Mouse (Mus musculus): ENCODE results near the gene Esr2.
"Not testable (repeated sequence)": the region's sequence is repeated elsewhere in the genome, so short reads cannot be mapped to it uniquely, and the experiment has no call there.

Gene Esr2

DNA sequence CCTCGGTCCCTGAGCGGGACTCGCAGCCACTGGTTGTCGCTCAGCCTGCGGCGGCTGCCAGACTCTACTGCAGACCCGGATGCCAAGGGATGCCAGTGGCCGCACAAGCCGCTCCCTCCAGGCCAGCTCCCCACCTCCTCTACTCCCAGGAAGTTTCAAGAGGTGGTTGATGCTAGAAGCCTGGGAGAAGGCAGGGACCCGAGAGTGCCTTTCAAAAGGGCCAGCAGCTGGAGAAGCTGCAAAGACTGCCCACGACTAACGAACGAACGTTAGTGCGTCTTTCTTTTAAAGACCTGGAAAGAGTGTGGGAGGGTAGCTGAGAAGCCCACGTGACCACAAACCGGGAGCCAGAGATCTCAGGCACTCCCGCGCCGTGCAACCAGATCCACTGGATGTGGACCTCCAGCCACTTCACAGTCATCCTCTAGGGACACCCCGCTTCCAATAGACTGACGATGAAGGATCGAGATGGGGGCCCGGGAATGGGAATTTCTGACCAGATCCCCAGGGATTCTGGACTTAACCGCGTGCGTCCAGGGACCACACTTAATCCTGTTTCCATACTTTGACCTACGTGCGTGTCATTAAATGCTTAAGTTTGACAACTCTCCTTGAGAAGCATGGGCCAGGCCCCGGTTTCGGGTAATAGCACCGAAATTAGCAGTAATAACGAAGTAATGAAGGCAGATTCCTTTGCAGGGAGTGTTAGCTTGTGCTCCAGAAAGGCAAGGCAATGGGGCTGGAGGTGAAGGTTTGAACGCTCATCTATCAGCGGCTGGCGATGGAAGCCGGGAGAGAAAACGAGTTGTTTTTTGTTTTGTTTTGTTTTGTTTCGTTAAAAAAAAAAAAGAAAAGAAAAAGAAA is at the start of gene Esr2:
TSS of gene Esr2 (minus strand) at position 260 of the 864 bp plus-strand sequence.
- peak; percentile 69 for DNase-seq (ENCODE audit: extremely low spot score, low spot score)

DNA sequence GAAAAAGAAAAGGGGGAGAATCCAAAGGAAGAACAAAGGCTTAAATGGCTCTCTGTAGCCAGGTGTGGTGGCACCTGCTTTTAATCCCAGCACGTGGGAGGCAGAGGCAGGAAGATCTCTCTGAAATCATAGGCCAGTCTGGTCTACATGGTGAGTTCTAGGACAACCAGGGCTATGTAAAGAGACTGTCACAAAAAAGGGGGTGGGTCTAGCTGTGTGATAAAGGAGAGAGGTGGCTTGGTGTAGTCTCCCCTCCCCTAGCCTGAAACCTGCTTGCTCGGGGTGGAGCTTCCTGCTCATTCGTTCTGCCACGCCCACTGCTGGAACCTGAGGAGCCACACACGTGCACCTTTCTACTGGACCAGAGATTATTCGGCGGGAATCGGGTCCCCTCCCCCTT is 45.0 kb upstream of the Esr2 start:
- not testable (repeated sequence) for DNase-seq (ENCODE audit: extremely low spot score, low spot score)

DNA sequence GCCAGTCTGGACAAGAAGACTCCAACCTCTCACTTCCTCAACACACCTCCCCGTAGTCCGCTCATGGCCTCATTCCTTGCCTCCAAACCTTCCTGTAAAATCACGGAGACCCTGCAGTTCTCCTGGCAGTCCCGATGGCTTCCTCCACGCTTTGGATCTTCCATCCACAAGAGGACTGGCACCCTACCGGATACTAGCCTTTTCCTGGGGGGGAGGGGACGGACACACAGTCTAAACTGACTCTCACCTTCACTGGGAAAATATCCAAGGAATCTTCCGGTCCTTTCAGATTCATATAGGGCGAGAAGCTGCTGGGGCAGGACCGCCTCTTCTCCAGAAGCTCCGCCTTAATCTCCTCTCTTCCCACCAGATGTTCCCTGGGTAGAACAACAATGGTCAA is 39.7 kb upstream of the Esr2 start:
- DNase-seq (ENCODE audit: extremely low spot score, low spot score) = no peak

DNA sequence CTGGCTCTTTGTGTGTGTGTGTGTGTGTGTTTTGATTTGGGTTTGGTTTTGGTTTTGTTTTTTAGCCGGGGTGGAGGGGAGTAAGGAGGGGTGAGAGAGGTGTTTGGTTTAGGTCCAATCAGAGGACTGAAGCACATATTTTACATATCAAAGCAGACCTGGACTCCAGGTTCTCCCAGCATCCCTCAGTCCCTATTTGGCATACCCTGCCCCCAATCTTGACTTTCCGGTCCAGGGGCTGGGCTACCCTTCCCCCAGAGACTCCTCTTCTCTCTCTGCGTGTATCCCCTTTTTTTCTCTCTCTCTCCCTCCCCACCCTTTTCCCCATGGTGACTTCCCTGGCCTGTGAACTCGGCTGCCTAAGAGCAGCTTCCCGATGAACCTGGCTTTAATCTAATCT is 38.1 kb upstream of the Esr2 start:
- DNase-seq (ENCODE audit: extremely low spot score, low spot score) = no peak

DNA sequence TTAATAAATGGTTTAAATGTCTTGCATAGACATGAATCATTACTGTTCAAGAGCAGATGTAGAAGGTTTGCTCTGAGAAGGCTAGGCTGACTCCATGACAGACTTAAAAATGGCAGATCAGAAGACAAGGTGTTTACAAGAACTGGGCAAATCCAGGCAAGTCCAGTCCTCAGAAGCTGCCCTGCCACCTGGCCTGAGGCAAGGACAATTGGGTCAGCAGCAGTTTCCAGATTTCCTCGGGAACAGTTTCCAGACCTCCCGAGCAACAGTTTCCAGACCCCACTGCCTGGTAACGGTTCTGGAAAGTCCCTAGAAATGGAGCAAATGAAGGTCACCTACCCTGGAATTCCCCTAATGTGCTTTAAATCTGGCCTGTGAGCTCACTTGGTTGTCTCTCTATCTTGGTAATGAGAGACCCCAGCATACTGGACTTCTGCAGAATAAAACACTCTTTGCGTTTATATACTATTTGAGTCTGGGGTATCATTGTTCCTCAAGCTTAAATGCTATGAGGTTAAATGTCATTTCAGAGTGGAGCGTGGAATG is 32.4 kb upstream of the Esr2 start:
- DNase-seq (ENCODE audit: extremely low spot score, low spot score) = no peak

DNA sequence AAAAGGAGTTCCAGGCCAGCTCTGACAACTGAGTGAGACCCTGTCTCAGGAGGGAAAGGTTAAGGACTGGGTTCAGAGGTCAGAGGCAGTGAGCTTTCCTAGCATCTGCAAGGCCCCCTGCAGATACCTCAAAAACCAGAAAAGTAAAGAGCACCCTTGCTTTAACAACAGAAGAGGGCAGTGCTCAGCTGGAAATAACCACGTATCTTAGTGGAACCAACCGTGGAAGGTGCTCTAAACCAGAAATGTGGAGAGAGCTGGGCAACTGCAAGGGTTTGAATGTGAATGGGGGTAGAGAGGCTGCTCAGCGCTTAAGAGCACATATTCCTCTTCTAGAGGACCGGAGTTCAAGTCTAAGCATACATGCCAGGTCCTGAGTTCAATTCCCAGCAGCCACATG is 23.3 kb upstream of the Esr2 start:
- DNase-seq (ENCODE audit: extremely low spot score, low spot score) = no peak

DNA sequence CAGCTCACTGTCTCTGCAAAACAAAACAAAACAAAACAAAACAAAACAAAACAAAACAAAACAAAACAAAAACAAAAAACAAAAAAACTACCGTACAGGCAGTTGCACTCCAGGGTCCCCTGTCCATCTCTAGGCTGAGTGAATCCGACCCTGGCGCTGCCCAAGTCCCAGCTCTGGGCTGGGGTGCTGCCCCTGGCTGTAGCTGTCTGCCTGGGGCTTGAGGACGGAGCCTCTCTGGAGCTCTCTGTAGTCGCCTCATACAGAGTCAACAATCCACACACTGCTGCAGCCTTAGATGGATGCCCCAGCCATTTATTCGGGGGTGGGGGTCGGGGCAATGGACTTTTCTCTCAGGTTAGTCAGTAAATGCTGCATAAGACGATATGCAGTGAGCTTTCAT is 20.0 kb upstream of the Esr2 start:
- no peak for DNase-seq (ENCODE audit: extremely low spot score, low spot score)

DNA sequence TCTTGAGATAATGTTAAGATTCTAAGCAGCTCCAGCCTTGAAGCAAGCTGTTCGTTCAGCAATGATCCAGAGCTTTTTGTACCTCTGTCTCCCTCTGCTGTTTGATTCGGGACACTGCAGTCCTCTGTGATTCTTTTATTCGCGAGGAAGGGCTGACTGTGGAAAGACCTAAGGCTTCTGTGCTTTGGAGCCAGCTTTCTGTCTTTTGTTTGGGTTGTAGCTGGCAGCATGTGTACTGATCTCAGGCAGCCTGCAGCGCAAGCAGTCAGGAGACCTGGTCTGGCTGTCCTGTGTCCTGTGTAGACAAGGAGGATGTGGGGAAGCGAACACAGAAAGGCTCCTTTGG is 19.6 kb upstream of the Esr2 start:
- DNase-seq (ENCODE audit: extremely low spot score, low spot score) = peak; percentile 79

DNA sequence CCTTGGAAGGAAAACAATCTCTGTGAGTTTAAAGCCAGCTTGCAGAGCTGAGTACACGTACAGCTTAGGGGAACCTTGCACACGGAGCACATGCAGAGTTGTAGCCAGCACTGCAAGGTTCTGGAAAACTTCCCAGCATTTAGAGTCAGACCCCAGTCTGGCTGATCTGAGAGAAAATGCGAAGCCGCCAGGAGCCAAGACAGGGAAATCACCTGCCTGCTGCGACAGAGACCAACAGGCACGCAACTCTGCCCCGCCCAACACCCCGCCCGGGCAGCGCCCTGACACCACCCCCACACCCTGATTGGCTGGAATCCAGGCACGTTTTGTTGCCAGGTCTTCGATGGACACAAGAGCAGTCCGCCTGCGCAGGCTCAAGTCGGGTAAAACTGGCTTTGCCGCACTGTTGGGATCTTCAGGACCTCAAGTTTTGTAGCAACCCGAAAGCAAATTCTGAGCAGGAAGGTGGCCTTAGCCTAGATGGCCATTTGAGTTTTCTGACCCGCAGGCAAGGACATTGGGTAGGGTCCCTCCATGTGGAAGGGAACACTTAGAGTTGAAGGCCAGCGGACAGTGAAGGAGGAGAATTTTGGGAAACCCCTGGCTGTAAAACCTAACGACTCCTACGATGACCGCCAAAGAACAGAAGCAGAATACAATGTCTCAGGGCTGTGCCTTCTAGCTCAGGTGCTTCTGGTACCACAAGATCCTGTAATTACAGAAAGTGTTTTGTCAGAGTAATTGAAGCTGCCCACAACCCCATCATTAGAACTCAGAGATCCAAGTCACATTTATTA is 19.1 kb upstream of the Esr2 start:
- peak; percentile 79 for DNase-seq (ENCODE audit: extremely low spot score, low spot score)

DNA sequence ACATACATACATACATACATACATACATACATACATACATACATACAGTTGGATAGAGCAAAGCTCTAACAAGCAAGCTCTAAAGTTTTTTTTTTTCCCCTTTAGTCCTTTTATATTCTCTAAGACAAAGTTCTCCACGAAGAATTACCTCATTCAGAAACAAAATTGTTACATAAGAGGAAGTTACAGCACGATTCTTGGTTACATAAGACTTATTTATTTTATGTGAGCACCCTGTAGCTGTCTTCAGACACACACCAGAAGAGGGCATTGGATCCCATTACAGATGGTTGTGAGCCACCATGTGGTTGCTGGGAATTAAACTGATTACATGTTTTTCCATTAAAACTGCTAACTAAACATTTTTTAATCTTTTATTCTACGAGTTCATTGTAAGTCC is 17.5 kb upstream of the Esr2 start:
- no peak for DNase-seq (ENCODE audit: extremely low spot score, low spot score)

DNA sequence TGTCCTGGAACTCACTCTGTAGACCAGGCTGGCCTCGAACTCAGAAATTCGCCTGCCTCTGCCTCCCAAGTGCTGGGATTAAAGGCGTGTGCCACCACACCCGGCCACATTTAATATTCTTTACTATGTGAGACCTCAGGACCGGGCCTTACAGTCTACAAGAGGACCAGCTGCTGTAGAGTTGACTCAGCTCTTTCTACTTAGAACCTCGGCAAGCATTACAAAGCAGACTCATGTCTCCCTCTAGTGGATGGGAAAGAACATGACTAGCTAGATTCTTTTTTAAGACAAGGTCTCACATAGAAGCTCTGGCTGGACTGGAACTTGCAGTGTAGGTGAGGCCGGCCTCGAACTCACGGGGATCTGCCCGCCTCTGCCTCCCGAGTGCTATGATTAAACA is 13.9 kb upstream of the Esr2 start:
- DNase-seq (ENCODE audit: extremely low spot score, low spot score) = peak; percentile 33

DNA sequence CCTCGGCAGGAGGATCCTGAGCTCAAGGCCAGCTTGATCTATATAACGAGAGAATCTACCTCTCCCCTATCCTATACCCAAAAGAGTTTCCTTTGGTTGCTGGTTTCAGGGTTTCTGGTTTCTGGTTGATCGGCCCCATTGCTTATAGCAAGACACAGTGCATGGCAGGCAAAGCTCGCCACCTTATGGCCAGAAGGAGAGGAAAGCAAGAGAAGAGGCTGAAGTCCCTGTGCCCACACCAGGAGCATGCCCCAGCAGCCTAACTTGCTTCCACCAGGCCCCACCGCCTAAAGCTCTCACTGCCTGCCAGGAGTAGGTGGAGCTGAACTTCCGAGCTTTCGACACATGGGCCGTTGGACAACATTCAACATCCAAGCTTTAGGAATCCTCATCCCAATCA is 10.8 kb upstream of the Esr2 start:
- peak; percentile 26 for DNase-seq (ENCODE audit: extremely low spot score, low spot score)

DNA sequence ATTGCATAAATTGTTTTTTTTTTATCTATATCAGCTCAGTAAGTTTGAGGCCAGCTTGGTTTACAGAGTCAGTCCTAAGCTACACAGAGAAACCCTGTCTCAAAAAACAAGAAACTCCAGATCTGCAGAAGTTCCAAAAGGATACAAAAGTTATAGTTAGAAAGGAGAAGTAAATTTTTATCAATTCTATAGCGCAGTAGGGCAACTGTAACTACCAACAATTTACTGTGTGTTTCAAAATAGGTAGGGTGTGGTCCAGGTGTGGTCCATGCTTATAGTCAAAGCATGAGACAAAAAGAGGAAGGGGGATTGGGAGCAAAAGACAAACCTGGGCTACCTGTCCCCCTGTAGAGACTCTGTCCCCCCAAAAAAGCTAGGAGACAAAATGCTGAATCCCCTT is 9.4 kb upstream of the Esr2 start:
- no peak for DNase-seq (ENCODE audit: extremely low spot score, low spot score)

DNA sequence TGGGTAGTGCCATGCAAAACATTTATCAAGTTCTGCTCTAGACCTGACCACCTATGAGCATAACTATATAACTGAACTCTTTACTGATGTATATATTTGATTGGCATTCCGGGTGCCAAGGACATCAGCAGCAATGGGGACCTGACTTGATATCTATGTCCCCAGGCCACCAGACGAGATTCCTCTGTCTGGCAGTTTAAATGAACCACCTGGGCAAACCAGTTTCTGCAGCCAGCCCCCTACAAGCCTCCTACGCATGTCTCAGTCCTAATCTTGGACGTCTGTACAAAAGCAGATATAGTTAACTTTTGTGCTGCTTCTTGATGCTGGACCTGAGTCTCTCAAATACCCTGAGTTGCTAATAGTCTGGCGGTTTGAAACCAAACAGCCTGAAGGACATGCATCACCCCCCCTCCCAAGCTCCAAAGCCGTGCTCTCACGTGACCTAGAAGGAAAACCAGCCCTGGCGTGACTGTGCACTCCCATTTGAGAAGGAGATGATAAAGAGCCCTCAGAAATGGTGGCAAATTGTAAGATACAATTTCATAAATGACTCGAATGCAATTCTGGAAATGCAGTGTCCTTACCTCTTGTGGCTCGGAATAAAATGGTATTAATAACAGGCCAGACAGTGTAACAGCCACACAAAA is 8.2 kb upstream of the Esr2 start:
- no peak for DNase-seq (ENCODE audit: extremely low spot score, low spot score)

DNA sequence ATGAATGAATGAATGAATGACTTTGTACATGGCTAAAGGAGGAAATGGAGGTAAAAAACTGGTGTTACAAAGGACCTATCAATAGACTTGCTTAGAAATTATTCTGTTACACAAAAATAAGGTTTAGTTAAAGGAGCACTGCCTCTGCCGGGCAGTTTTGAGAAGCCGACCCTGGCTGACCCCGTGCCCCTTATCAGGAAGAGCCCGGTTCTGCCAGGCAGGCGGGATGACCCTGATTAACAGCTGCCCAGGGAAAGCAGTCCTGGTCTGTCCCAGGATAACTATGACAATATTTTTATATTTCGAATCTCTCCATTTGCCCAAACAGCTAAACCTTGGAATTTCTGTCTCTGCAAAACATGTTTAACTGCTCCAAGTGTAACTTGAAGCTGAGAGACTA is 7.2 kb upstream of the Esr2 start:
- no peak for DNase-seq (ENCODE audit: extremely low spot score, low spot score)

DNA sequence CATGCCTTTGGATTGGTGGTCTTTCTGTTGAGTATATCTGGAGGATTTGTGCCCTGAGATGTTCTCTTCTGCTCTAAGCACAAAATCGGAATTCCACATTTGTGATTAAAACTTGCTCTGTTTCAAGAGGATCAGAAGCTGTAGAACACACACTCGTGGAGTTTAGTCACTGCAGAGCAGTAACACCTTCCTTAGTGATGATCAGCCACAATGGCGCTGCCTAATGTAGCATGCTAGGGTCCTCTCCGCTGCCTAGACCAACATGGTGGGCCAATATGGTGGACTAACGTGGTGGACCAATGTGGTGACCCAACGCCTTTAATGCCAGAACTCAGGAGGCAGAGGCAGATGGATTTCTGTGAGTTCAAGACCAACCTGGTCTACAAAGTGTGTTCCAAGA is 5.8 kb upstream of the Esr2 start:
- no peak for DNase-seq (ENCODE audit: extremely low spot score, low spot score)

DNA sequence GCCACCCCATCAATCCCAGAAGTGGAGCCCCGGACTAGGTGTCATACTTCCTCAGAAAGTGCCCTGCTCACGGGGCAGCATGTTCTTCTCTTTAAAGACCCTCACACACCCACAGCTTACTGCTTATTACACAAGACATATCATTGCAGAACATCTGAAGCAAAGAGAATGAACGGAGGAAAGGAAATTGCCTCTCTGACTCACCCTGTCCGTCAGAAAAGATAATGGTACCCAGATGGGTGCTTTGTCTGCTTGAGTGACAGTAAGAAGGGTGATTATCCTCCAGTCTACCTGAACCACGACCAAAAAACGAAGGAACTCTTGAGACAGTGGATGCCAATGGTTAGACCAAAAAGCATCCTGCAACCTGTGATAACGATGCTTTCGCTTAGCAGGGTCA is 4.4 kb upstream of the Esr2 start:
- DNase-seq (ENCODE audit: extremely low spot score, low spot score) = no peak

DNA sequence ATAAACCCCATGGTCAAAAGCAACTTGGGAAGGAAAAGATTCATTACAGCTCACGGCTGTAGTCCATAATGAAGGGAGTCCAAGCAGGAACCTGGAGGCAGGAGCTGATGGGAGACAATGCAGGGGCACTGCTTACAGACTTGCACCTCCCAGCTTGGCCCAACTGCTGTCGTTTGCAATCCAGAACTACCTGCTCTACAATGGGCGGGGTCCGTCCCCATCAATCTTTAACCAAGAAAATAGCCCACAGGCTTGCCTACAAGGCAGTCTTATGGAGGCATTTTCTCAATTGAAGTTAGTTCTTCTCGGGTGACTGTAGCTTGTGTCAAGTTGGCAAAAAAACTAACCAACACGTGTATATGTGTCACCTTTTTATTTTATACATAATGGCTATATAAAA is 3.4 kb upstream of the Esr2 start:
- DNase-seq (ENCODE audit: extremely low spot score, low spot score) = no peak

DNA sequence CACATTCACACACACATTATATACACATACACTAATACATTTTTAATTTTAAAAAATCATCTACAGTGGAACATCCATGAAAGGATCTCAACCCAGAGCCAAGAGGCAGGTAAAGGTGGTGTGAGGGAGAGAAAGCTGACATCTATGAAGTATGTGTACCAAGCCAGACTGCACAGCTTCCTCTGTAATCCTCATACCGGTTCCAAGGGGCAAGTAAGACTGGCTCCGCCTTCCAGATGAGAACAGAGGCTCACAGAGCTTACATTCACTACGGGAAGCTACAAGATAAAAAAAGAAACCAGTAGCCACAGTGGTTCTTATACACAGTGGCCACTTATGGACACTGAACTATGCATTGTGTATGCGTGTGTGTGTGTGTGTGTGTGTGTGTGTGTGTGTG is 2.5 kb upstream of the Esr2 start:
- no peak for DNase-seq (ENCODE audit: extremely low spot score, low spot score)

DNA sequence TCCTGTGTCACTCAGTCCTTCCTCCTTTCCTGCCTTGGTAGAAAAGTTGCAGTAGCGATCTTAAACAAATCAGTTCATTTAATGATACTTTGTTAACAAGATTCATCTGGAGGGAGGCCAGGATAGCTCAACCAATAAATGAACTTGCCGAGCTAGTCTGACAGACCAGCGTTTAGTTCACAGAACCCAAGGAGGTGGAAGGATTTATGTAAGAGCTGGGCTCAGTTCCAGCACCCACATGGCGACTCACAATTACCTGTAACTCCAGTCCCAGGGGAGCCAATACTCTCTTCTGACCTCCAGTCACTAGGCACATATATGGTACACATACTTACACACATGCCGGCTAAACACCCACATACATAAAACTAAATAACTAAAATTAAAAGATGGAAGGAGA is 2.0 kb upstream of the Esr2 start:
- no peak for DNase-seq (ENCODE audit: extremely low spot score, low spot score)

DNA sequence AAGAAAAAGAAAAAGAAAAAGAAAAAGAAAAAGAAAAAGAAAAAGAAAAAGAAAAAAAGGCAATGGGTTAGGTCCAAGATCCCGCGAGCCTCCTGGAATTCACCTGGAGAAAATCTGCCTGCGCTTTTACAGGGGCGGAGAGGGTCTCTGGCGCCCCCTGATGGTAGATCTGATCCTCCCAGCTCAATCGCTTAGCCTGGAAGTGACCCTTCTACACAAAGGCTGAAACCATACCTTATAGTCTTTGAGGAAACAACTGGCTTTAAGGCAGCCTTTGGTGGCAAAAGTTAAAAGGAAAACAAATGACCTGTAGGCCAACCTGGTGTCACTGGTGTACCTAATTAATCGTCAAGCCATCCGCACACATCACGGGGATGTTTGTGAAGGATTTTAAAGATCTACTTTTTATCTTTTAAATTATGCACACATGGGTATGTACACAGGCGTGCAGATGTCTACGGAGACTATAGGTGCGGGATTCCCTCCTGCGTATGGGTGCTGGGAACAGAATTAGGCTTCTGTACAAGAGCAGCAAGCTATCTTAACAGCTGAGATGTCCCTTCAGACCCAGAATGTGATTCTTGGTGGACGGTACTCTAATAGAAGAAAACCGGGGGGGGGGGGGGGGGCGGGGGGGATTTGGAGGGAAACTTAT is 932 bp upstream of the Esr2 start:
- peak; percentile 76 for DNase-seq (ENCODE audit: extremely low spot score, low spot score)

DNA sequence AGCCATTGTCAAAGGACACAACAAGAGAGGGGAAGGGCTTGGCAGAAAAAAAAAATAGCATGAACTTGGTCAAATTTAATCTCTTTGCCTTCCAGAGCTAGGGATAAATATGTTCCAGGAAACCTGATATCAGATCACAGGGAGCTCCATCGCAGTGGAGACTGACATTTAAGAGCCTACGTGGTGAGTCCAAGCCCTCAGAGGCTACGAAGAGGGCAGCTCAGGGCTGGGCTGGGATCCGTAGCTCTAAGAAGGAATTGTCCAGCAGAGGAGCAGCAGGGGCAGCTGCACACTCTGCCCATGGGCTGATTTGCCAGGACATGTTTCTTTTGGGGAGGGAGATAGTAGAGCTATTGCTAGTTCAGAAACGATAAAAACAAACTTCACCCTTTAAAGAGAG is 11.4 kb downstream of the Esr2 start:
- no peak for DNase-seq (ENCODE audit: extremely low spot score, low spot score)

Measured in neural tube, embryonic 10.5 days (tissue).